Mouse (Mus musculus): ENCODE measurements at regions not wholly inside any gene's neighbourhood (a gene's known extent, or its start where the extent isn't known, plus 50 kb on each side); places are given as distances from the start of the nearest gene placed in this dataset.

GRCm38 (mm10) chr6:135433753-135434152 lies 71.4 kb downstream of the Emp1 start:
- no peak for DNase-seq (ENCODE audit: low spot score)

DNA sequence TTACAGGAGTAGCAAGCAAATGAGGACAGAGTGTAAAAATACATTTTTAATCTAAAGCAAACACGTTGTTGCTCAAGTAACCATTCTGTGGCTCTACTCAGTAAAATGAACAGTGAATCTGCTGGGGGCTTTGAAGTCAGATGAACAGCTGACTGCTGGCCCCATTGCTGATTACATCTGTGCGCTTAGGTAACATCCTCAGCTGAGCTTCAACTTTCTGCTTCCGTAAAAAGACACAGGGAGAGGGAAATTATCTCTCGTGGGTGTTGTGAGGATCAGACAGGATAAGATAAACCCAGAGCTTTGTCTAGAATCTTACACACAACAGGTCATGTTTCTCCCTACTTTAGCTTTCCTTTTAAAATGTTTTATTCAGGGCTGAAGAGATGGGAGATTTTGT lies 74.0 kb downstream of the Emp1 start:
- no peak for DNase-seq (ENCODE audit: low spot score)

DNA sequence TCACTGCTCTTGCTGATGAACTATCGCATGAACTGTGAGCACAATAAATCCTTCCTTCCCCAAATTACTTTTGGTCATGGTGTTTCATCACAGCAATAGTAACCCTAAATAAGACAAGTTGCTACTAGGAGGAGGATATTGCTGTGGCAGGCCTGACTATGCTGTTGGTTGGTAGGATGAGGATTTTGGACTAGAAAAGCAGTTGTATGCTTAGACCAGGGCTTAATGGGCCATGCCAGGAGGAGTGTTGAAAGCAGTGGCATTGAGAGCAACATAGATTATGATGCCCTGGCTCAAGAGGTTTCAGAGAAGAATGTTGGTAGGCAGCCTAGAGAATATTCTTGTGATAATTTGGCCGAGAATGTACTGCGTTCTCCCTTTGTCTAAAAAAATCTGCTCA lies 75.9 kb downstream of the Emp1 start:
- no peak for DNase-seq (ENCODE audit: low spot score)

GRCm38 (mm10) chr6:135441126-135441871 lies 79.0 kb downstream of the Emp1 start:
- no peak for DNase-seq (ENCODE audit: low spot score)

DNA sequence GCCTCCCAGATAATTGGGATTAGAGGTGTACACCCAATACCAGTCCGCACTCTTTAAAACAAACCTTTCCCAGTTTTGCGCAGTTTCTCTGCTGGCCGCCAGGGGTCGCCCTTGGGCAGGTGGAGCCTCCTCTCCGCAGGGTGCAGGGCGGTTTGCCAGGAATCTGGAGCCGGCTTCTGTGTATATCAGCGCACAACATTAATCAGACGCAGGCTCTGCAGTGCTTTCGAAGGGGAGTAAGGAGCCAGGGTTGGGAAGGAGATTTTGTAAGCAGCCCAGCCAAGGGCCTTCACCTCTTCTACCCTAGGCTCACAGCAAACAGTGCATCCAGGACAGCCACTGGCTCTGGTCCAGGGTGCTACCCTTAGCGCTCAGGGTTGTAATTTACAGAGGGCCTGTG lies 82.3 kb downstream of the Emp1 start:
- peak; percentile 92 for DNase-seq (ENCODE audit: low spot score)

DNA sequence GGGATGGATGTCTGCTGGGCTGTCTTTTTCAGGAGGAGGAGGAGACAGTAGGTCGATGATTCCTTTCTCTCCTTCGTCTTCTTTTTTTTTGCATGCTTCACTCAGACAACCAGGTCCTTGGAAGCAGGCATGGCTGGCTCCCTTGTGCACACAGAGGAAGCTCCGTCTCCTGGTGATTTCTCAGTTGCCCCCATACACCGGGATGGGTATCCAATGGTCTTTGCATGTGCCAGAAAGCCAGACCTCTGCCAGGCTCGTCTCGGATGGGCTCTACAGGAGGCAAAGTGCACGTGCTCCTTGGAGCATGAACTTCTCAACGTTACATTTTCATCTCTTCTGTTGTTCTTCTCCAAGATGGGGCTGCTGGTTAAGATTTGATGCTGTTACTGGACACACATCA lies 82.7 kb downstream of the Emp1 start:
- DNase-seq (ENCODE audit: low spot score) = no peak

GRCm38 (mm10) chr6:135447801-135448200 lies 85.5 kb downstream of the Emp1 start:
- no peak for DNase-seq (ENCODE audit: low spot score)

GRCm38 (mm10) chr6:135449228-135449627 lies 86.9 kb downstream of the Emp1 start:
- DNase-seq (ENCODE audit: low spot score) = no peak

- DNase-seq (ENCODE audit: low spot score) = no peak
Observed at GRCm38 (mm10) chr6:135450573-135450972, 88.2 kb downstream of the Emp1 start.

- no peak for DNase-seq (ENCODE audit: low spot score)
Observed at GRCm38 (mm10) chr6:135451165-135451797, 88.9 kb downstream of the Emp1 start.

GRCm38 (mm10) chr6:135453041-135453440 lies 90.7 kb downstream of the Emp1 start:
- no peak for DNase-seq (ENCODE audit: low spot score)

- no peak for DNase-seq (ENCODE audit: low spot score)
Observed at GRCm38 (mm10) chr6:135472495-135472894, 110.2 kb downstream of the Emp1 start.

DNA sequence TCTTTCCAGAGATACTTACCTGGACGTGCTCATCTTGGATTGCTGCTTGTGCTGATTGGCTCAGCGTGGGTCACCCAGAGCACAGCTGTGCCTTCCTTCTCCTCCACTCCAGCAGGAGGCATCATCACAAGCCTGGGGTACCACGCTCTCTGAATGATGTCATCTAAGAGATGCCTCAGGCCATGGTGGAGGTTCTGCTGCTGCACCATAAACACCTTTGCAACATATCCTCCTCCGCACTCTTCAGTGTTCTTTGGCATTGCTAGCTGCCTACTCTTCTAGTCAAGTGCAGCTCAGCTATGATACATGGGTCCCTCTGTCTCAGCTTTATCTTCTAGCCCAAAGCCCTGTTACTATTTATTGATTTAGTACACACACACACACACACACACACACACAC lies 110.8 kb downstream of the Emp1 start:
- no peak for DNase-seq (ENCODE audit: low spot score)

DNA sequence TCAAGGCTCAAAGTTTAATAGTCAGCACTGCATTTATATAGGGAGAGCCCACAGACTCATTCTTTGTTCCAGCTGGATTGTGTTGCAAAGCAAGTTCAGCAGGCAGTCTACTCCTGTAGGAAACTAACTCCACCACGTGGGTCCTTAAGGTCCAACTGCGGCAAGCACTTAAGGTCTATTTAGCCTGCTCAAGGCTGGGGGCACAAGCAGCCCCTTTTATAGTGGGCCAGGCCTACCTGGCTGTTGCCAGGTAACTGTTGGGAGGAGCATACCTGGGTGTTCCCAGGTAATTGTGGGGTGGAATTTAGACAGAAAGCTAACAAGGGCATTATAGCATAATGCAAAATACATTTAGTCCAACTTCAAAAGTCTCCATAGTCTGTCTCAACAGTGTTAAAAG lies 126.5 kb downstream of the Emp1 start:
- DNase-seq (ENCODE audit: low spot score) = no peak

DNA sequence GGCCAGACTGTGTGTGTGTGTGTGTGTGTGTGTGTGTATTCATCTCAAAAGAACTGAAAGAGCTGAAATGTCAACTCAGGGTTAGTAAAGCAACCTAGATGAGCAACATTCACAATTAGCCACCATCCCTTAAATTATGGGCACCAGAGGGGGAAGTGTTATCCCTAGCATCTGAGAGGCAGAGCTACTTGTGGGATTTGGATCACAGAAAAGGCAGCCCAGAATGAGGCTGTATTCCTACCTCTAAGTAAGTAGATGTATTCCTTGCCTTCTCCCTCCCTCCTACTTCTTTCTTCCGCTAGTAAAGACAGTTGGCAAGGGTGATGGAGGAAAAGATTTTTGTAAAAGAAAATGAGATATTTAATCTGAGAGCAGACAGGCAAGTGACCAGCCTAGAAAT lies 131.6 kb downstream of the Emp1 start:
- no peak for DNase-seq (ENCODE audit: low spot score)

- no peak for DNase-seq (ENCODE audit: low spot score)
Observed at GRCm38 (mm10) chr6:135495841-135496240, 133.5 kb downstream of the Emp1 start.

- no peak for DNase-seq (ENCODE audit: low spot score)
Observed at GRCm38 (mm10) chr6:135498592-135498991, 136.2 kb downstream of the Emp1 start.

DNA sequence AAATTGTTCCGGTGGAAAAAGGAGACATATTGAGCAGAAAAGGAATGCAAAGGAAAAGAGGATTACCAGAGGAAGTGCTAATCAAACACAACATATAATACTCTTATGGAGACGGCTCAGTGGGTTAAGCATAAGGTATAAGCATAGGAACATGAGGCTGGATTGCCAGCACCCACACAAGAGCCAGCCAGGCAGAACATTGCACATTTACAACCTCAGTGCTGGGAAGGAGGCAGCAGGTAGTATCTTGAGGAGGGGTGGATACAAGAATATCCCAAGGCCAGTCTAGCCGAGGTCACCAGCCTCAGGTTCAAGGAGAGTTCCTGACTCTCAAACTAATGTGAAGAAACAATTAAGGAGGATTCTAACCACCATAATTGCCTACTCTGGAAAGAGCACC lies 138.0 kb downstream of the Emp1 start:
- DNase-seq (ENCODE audit: low spot score) = no peak

DNA sequence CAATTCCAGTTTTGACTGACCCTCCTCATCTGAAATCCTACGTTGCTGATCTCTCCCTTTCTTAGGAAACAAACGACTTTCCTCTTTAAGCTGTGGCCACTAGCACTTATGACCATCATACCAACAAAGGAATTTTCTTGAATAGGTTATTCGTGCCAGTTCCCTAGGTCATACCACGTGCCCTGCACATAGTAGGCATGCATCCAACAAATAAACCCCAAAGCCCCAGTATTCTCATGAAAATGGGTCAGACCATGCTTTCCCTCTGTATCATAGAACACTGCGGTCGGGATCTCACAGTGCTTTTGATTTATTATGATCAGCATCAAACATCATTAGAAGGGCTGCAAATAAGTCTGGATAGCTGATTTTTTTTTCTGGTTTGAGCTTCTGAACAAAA lies 139.4 kb downstream of the Emp1 start:
- DNase-seq (ENCODE audit: low spot score) = no peak

DNA sequence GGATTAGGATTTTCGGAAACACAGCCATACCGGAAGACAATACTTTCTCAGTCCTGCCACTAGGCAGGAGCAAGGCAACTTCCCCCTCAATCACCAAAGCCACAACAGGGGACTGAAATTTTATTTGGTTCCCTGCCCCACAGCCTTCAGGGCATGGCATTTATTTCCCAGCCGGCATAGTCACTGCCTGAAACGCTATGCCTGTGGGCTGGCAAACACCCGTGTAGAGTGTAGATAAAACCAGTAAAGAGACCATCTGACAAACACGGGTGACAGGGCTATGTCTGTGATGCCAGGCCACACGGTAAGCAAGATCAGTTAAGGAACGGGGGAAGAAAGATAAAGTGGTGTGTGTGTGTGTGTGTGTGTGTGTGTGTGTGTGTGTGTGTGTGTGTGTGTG lies 140.1 kb downstream of the Emp1 start:
- DNase-seq (ENCODE audit: low spot score) = no peak

DNA sequence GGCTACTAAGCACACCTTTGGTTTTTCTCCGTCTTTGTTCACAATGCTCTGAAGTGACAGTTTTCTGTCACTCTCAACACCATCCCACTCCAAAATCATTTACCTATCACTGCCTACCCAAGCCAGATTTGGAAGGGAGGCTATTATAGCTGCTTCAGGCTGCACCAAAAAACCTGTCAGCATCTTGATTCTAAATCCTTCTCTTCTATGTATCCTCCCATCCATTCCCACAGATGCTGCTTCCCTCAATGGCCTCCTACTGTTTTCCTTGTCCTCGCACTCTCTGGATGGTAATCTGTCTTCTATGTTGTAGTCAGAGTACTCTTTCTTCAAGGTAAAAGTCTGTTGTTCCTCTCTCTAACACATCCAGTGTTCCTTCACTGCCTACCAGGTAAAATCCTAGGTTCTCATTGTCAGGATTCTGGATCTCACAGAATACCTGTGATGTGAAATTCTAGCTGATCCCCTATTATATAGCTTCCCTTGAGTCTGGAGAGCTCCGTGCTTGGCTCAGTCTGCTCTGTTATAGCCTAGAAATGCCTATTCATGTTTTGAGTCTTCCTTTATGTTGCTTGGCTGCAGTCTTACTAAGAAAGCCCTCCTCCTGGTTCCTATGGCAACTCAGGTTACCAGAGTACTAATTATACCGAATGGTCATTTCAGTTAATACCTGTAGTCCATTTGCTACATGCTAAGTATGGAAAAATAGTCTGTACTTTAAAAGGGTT lies 156.5 kb downstream of the Emp1 start:
- no peak for DNase-seq (ENCODE audit: low spot score)

GRCm38 (mm10) chr6:135519438-135519803 lies 157.1 kb downstream of the Emp1 start:
- no peak for DNase-seq (ENCODE audit: low spot score)

DNA sequence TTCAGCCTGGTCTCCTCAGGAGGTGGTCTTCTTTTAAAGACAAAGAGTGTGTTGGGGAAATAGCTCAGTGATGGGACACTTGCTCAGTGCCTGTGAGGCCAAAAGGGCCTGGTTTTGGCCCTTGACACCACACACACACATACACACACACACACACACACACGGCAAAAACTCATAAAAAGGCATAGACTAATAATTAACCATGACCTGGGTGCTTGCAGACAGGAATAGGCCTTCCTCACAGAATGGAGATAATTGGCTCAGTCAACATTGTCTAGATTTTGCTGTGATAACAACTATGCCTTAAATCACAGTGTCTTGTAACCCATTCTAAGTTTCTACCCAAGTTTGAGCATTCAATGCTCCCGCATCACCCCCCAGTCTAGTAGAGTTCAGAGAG lies 158.5 kb downstream of the Emp1 start:
- no peak for DNase-seq (ENCODE audit: low spot score)
